Mouse (Mus musculus) Muller cell, postnatal 12 days (primary cell): ENCODE data around the gene Cebpb.
A peak's percentile ranks its signal among the peaks of the same experiment; 100 is the strongest.

Experiments used
- DNase-seq: peaks from one replicate; pipeline ENCODE4 v3.0.0-alpha.2; 2015; ENCODE audit errors: inconsistent ontology term

Cebpb gene

GRCm38 (mm10) chr2:167691871-167692661 is 3.4 kb downstream of the Cebpb start:
- DNase-seq: no peak

DNA sequence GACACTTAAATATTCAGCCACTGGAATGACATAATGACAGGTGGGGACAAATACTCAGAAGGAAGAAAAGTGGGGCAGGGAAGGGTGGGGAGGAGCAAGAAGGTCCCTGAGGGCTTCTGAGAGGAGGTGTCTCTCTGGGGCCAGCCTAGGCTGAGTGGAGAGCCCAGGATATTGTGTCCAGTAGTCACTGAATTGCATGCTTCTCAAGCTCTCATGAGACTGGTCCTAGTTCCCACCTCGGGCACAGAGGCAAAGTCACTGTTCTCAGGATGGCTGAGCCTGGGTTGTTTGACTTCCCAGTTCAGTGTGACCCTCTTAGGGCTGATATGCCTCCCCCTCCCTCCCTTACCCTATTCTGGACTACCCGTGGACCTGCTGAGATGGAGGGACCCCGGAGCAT is 4.1 kb downstream of the Cebpb start:
- no peak for DNase-seq

- DNase-seq: no peak
These were observed 4.8 kb downstream of the Cebpb start for GRCm38 (mm10) chr2:167693540-167693939.

GRCm38 (mm10) chr2:167694244-167694643 is 5.5 kb downstream of the Cebpb start:
- no peak for DNase-seq

- DNase-seq: no peak
These were observed 6.2 kb downstream of the Cebpb start for GRCm38 (mm10) chr2:167694963-167695362.

GRCm38 (mm10) chr2:167695491-167695890 is 6.8 kb downstream of the Cebpb start:
- DNase-seq: no peak

- DNase-seq: no peak
These were observed 7.4 kb downstream of the Cebpb start for GRCm38 (mm10) chr2:167696143-167696542.

DNA sequence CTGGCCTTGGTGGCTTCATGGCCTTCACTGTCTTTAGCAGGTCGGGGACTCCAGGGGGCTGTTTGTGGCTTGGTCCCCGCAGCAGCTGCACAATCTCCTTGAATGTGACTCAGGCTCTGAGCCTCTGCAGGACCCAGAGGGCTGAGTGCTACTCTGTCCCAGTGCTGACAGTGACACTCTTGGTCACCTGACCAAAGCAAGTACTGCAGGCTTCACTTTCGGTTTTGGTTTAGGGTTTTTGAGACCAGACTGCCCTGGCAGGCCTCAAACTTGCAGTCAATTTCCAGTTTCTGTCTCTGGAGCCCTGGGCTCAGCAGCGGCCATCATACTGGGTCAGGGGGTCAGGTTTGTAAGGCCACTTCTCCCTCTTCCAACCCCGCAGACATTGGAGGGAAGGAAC is 9.2 kb downstream of the Cebpb start:
- DNase-seq: peak; percentile 74

DNA sequence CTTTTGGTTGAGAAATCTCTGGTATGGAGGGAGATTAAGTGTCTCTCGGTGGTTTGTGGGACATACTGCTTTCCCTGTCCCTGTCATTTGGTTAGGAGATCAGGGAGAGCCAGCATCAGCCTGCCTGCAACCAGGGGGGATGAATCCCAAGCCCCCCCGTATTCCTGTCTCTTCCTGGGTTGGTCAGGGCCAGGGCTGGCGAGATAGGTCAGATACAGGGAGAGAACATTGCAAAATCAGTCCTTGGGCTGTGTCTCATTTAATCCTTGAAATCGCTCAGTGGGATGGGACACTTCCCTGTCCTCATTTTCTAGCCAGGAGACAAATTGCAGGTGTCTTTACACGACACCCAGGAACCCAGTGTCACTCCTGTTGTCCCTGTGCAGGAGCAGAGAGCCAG is 11.3 kb downstream of the Cebpb start:
- DNase-seq: no peak

DNA sequence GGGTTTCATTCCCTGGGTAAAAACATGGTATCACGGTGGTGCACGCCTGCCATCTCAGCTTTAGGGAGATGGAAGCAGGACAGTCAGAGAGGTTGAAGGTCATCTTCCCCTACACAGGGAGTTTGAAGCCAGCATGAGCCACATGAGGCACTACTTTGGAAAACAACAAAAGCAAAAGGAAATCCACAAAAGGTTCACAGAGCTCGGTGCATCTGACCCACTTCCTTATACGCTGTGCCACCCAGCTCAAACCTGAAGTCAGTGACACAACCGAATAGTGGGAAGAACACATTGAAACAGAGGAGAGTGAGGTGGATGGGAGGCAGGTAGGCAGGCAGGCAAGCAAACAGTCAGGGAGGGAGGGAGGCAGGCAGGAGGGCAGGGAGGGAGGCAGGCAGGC is 12.8 kb downstream of the Cebpb start:
- DNase-seq: no peak

DNA sequence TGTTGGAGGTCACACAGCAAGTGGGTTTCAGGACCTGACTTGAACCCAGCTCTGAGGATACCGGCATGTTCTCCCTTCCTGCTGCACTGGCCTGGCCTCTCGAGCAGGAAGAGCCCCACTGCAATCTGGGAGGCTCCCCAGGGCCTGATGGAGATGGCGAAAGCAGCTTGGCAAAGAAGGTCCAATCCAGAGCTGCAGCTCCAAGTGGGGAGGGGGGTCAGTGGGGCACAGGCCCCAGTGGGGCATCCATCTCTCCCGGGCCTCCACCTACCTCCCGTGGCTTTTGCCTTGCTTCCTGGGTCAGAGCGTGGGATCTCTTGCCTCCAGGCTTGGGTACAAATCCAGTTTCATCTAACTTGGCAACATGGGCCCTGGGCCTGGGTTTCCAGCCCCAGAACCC is 13.4 kb downstream of the Cebpb start:
- DNase-seq: no peak

GRCm38 (mm10) chr2:167704409-167704808 is 15.7 kb downstream of the Cebpb start:
- no peak for DNase-seq

GRCm38 (mm10) chr2:167706183-167706939 is 17.6 kb downstream of the Cebpb start:
- no peak for DNase-seq

DNA sequence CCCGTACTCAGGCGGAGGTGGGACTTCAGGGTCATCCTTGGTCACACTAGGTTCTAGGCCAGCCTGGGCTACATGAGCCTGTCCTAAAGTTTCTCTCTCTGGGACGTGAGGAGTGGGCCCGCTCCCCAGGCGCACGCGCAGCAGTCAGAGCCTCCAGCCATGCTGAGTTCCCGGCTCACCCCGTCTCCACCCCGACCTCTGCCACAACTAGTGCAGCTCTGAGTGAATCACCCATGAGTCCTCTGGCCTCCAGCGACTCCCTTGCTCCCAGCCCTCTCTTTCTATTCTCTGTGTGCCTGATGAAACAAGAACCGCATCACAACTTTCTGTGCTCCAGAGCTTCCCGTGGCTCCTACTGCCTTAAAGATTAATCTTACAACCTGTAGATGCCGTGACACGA is 19.7 kb downstream of the Cebpb start:
- DNase-seq: no peak

DNA sequence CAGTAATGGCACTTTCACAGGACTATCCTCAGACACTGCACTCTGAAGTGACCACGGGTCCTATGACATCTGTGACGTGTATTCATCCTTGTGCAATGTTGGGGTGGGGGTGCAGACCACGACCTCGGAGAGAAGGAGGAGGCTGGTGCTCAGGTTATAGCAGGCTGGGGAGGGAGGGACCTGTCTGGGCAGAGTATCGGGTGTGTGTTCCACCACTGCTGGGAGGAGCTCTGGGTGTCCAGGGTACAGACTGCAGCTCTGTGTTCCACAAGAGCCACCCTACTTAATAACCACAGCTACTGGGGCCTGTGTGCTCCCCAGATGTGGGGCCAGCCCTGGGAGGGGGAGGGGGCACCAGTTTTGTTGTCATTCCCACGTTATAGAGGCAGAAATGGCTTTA is 21.3 kb downstream of the Cebpb start:
- DNase-seq: no peak

DNA sequence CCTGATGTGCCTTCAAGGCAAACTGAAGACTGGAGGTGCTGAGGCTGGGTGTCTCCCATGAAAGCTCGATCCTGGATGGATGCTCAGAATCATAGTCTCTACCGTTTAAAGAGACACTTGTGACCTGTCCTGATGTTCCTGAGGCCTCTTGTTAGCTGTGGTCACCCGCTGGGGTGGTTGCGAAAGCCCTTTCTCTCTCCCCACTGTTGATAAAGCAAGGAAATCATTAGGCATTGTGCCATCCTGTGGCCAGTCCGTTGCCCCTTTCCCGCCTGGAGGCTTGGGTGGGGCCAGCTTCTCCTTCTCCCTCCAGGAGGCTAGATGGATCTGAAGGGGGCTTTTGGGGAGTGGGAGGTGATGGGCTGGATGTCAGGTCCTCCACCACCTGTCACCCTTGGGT is 21.9 kb downstream of the Cebpb start:
- DNase-seq: peak; percentile 56

- peak; percentile 97 for DNase-seq
These were observed 24.4 kb downstream of the Cebpb start for GRCm38 (mm10) chr2:167712872-167713821.

GRCm38 (mm10) chr2:167714298-167714697 is 25.6 kb downstream of the Cebpb start:
- no peak for DNase-seq

GRCm38 (mm10) chr2:167715008-167715407 is 26.3 kb downstream of the Cebpb start:
- peak; percentile 47 for DNase-seq

DNA sequence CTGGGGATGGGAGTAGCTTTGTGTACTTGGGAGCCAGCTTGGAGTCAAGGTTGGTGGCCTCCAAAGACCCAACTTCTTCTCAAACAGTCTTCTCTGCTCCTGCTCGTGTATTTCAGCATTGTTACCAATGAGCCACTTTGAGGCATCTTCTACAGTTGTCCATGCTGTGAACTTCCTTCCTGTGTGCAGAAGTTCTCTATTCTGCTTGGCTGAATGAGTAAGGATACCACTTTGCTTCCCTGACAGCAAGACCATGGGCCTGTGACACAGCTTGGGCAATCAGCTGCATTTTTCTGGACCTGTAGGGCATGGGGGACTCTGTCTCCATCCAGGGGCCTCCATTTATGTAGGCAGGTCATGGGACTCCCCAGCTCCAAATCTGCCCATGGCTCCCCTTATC is 28.5 kb downstream of the Cebpb start:
- DNase-seq: no peak

DNA sequence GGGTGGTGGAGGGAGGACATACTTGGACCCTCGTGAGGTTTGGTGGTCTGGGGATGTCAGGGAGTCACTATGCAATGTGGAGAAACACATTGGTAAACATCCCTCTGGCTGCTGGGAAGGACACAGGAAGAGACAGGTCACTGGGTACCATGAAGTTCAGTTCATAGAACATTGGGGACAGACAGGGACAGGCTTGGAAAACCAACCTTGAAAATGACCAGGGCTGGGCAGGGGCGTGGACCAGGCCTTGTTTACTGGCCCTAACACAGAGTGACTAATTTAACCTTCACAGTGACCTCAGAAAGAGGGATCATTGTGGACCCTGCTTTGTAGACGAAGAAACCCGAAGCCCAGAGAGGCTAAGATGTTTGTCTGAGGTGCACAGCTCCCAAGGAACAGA is 30.8 kb downstream of the Cebpb start:
- DNase-seq: no peak
